Mouse (Mus musculus) heart, postnatal 0 days (tissue): Measurements from ENCODE around the gene Idh3b. TPM values are rescaled to one million over a fixed set of nuclear protein-coding genes. Genes with fewer than 3 reads are reported as not detected.

Source experiments
- ATAC-seq: fragments of 200-750 bp; cut with Nextera tagmentation; 2 replicates; pipeline ENCODE4 v1.8.0; 2017; ENCODE audit warnings: low read depth, moderate number of reproducible peaks, moderate library complexity; ENCODE audit not compliant: insufficient read depth
- DNase-seq: peaks from one replicate; pipeline ENCODE4 v3.0.0-alpha.2; 2016; ENCODE audit warnings: low spot score
- H3K27ac ChIP-seq: fragments of 300-500 bp; sonication (generic); 2 replicates; pipeline ENCODE4 v1.5.1; 2014; ENCODE audit warnings: low read depth, mild to moderate bottlenecking
- H3K27me3 ChIP-seq: fragments of 300-500 bp; sonication (generic); 2 replicates; pipeline ENCODE4 v1.6.1; 2014; ENCODE audit warnings: low read length, mixed read lengths; ENCODE audit not compliant: control insufficient read depth, insufficient read depth
- H3K36me3 ChIP-seq: fragments of 300-500 bp; sonication (generic); replicated peaks from 2 replicates; pipeline ENCODE4 v1.6.1; 2014; ENCODE audit warnings: low read length, mixed read lengths; ENCODE audit not compliant: control insufficient read depth, insufficient read depth
- H3K4me1 ChIP-seq: fragments of 300-500 bp; sonication (generic); 2 replicates; pipeline ENCODE4 v1.6.1; 2014; ENCODE audit warnings: antibody characterized with exemption; ENCODE audit not compliant: control insufficient read depth, insufficient read depth
- H3K4me2 ChIP-seq: fragments of 300-500 bp; sonication (generic); 2 replicates; pipeline ENCODE4 v1.6.1; 2014; ENCODE audit warnings: low read depth, mild to moderate bottlenecking, low read length, moderate library complexity
- H3K4me3 ChIP-seq: fragments of 300-500 bp; sonication (generic); 2 replicates; pipeline ENCODE4 v1.5.1; 2014; ENCODE audit warnings: low read depth, low read length
- H3K9ac ChIP-seq: fragments of 300-500 bp; sonication (generic); replicated peaks from 2 replicates; pipeline ENCODE4 v1.6.1; 2014; ENCODE audit warnings: low read depth, low read length, mixed read lengths
- H3K9me3 ChIP-seq: fragments of 300-500 bp; sonication (generic); replicated peaks from 2 replicates; pipeline ENCODE4 v1.6.1; 2016; ENCODE audit warnings: low read length; ENCODE audit not compliant: control insufficient read depth
- CTCF ChIP-seq: IDR thresholded peaks from 2 replicates; pipeline ENCODE4 v1.5.1; 2016; ENCODE audit warnings: antibody characterized with exemption, control low read depth, low read depth
- EP300 ChIP-seq: IDR thresholded peaks from 2 replicates; pipeline ENCODE4 v1.6.1; 2016; ENCODE audit warnings: antibody characterized with exemption, low read depth
- WGBS: fragments of 180-500 bp; shearing (Covaris S2); extraction: QIAGEN DNeasy Blood & Tissue Kit; methylation state at CpG from one replicate; pipeline ENCODE4 v1.1.7; 2014; 5-methylcytosine and 5-hydroxymethylcytosine counted together
- polyA plus RNA-seq: library from polyadenylated mRNA; unstranded; fragments of >200 nt; fragmentation: Nextera tagmentation; extraction: Ambion mirVana; gene quantifications from 2 replicates; pipeline ENCODE4 v1.2.1, GENCODE M21; 2015
- total RNA-seq: library from RNA; depleted of rRNA; stranded (reverse); fragments of >200 nt; gene quantifications from 2 replicates; pipeline ENCODE4 v1.2.3, GENCODE M21; 2014; ENCODE audit warnings: low replicate concordance

Idh3b gene
- total and polyA plus RNA-seq, 2 experiments from 2014 or later, result 497 to 512 TPM

DNA sequence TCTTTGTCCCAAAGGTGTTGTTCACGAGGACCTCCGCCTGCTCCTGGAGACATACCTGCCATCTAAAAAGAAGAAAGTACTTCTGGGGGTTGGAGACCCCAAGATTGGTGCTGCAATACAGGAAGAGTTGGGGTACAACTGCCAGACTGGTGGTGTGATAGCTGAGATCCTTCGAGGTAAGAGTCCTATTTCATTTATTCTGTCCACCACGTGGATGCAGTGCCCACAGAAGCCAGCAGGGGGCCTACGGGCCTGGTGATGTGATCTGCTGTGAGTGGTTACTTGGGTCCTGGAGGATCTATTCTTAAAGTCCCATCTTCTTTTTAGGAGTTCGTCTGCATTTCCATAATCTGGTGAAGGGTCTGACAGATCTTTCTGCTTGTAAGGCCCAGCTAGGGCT lies 8.7 kb downstream of the Idh3b start:
- Histone ChIP-seq H3K9me3 (no peaks in the 10 kb centered on the region), H3K27me3 (no peaks in the 10 kb centered on the region), H3K36me3 (peaks cover 48% of the 10 kb centered on the region), H3K9ac (no peak overlapping the region), H3K4me3 (peak overlapping the region; percentile 75; the same call in 1 of the 2 replicates), H3K4me1 (peaks cover 16% of the 10 kb centered on the region), H3K27ac (no peak overlapping the region), H3K4me2 (peak overlapping the region; percentile 77)
- WGBS, result 48% methylated on average over 6 of the region's 6 CpGs
- ATAC-seq, result no peak
- no peak for DNase-seq
- TF ChIP-seq EP300 (no peak), CTCF (peak; percentile 57)

DNA sequence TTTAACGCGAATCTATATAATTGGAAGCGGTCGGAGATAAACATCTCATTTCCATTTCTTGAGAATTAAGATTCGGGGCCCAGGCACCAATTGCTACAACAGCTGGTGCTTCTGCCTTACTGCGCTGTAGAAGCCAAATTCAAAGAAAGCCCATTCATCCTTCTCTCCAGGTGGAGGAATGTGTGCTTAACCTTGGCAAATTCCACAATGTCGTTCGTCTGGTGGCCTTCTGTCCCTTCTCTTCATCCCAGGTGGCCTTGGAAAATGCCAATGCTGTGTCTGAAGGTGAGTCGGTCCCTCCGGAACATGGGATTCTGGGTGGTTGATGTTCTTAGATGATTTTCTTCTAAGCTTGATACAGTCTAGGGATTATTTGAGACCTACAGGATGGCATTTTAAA lies 9.5 kb downstream of the Idh3b start:
- Histone ChIP-seq H3K27ac (peak overlapping the region; percentile 87; the same call in 1 of the 2 replicates), H3K27me3 (no peaks in the 10 kb centered on the region), H3K36me3 (peaks cover 40% of the 10 kb centered on the region), H3K4me1 (peaks cover 16% of the 10 kb centered on the region), H3K9ac (peak overlapping the region; percentile 70), H3K4me3 (peak overlapping the region; percentile 75), H3K4me2 (peak overlapping the region; percentile 77), H3K9me3 (no peaks in the 10 kb centered on the region)
- no peak for TF ChIP-seq CTCF
- no peak for TF ChIP-seq EP300
- WGBS, result under 1% methylated on average over 10 of the region's 10 CpGs
- DNase-seq (no peak), ATAC-seq (no peak)

DNA sequence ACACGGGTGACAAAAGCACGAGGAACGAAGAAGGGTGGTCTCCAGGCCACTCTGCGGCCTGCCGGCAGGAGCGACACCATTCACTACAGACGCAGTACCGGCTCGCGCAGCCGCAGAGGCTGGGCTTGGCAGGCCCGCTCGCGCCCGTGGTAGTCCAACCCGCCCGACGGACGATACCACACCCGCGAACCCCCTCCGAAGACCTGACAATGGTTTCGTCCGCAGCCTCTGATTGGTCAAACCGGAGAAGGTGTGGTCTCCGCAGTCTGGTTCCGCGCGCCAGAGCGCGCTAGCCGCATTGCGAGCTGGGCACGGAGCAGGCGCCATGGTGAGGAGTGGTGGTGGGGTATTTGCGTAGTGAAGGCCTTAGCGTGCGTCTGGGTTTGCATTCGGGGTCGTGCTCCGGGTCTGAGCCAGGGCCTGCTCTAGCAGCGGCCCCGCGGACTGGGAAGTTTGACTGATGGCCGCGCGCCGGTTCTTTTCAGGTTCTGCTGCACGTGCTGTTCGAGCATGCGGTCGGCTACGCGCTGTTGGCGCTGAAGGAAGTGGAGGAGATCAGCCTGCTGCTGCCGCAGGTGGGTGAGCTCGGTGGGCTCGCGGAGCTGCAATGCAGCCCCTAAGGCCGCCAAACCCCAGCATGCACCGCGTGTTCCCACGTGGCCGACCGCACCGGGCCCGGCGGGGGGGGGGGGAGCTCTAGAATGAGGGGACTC lies 10.0 kb downstream of the Idh3b start, which contains the start of gene Nop56:
Gene Nop56 (plus strand): TSS at position 282 of the 713 bp plus-strand sequence.
- under 1% methylated on average over 66 of the region's 68 CpGs for WGBS
- H3K4me1 ChIP-seq, result peaks cover 16% of the 10 kb centered on the region
- H3K9ac ChIP-seq, result peak within 1 kb of the TSS; percentile 80
- H3K27ac ChIP-seq, result peak within 1 kb of the TSS; percentile 87
- no peaks in the 10 kb centered on the region for H3K27me3 ChIP-seq
- H3K4me3 ChIP-seq, result peak within 1 kb of the TSS; percentile 75
- H3K4me2 ChIP-seq, result peak within 1 kb of the TSS; percentile 77
- peaks cover 34% of the 10 kb centered on the region for H3K36me3 ChIP-seq
- peak; percentile 96 for DNase-seq
- peak; percentile 97 for ATAC-seq
- TF ChIP-seq CTCF (no peak), EP300 (peak; percentile 88)
- H3K9me3 ChIP-seq, result no peaks in the 10 kb centered on the region

DNA sequence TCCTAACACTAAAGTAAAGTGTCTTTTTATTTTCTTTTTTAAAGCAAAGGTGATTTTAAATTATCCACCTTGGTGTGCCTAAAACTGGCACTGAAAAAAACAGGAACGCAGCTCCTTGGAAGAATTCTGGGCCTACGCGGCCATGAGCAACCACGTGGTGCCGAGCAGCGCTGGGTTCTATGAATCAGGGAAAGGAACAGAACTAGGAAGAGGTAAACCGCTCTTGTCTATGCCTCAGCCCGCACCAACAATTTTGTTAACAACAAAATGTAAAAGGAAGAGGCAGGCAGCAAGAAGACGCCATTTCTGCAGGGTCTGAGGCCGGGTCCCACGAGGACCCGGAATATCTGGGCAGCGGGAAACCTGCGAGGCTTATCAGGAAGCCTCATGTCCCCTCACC lies 10.6 kb downstream of the Idh3b start:
- ATAC-seq, result peak; percentile 3; the same call in 1 of the 2 replicates
- no peaks in the 10 kb centered on the region for H3K9me3 ChIP-seq
- 4% methylated on average over 14 of the region's 14 CpGs for WGBS
- TF ChIP-seq CTCF, result no peak
- no peak for TF ChIP-seq EP300
- peaks cover 32% of the 10 kb centered on the region for H3K36me3 ChIP-seq
- no peak for DNase-seq
- H3K4me1 ChIP-seq, result peaks cover 16% of the 10 kb centered on the region
- H3K4me2 ChIP-seq, result peak overlapping the region; percentile 77
- H3K9ac ChIP-seq, result peak overlapping the region; percentile 80
- H3K27ac ChIP-seq, result peak overlapping the region; percentile 78
- no peaks in the 10 kb centered on the region for H3K27me3 ChIP-seq
- H3K4me3 ChIP-seq, result peak overlapping the region; percentile 75

DNA sequence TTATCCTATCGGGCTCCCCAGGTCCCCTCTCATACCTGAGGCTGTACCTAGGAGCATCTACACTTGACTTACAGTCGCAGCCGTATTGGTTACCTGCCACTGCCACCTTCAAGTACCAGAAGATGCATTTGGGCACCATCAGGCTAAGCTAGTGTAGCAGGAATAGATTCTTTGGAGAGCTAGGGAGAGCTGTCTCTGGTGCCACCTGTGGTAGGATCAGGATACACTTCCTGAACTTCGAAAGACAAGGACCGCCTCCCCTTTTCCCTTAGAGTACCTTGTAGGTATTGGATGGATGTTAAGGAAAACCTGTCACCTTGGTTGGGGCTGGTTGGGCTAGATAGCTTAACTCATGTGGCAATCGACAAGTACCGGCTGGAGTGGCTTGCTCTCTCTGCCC lies 16.3 kb downstream of the Idh3b start:
- H3K4me3 ChIP-seq, result no peak overlapping the region
- no peak overlapping the region for H3K27ac ChIP-seq
- WGBS, result 52% methylated on average over 7 of the region's 7 CpGs
- peaks cover 1% of the 10 kb centered on the region for H3K4me1 ChIP-seq
- H3K4me2 ChIP-seq, result no peak overlapping the region
- H3K27me3 ChIP-seq, result no peaks in the 10 kb centered on the region
- H3K9ac ChIP-seq, result no peak overlapping the region
- TF ChIP-seq CTCF (no peak), EP300 (no peak)
- ATAC-seq (no peak), DNase-seq (no peak)
- H3K9me3 ChIP-seq, result no peaks in the 10 kb centered on the region
- no peaks in the 10 kb centered on the region for H3K36me3 ChIP-seq
